Comparison of ENCODE assay signal across 13 mouse cellular contexts in the genomic region with DNA sequence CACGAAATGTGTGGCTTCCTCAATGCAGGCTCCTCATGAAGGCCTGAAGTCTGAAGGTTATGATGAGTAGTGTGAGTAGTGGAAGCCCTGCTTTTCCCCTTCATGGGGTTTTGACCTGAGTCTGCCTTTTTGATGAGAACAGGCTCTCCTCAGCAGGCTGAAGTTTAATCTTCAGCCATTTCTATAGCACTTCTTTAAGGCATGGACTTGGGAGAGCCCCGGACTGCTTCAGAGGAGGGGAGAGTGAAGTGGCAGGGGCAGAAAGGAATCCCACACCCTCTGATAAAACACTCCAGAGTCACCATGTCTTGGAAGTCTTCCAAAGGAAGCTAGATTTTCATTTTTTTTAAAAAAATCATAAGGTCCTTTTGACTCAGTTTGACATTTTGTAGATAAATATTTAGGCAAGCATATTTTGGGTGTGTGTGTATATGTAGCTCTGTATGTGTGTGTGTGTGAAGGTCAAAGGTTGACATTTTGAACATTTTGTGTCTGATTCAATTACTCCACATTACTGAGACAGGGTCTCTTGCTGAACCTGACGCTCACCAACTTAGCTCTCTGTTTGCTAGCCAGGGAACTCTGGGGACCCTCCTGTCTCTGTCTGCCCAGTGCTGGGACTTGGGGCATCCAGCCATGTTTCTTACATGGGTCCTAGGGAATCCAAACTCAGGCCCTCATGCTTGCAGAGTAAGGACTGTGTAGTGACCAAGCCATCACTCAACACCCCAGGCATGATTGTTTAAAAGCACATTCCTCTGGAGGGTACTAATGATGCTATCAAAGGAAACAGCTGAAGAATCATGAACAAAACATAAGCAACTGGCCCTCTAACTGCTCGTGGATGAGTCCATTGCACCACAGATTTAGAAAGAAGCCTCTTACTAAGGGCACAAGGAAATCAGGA. TPM values are rescaled to one million over a fixed set of nuclear protein-coding genes. Genes with fewer than 3 reads are reported as not detected.
DNase-seq lines count a peak whose midpoint lies in the region; ATAC-seq and TF ChIP-seq lines count a peak whose summit lies in the region.
"Had no signal": no experiment of that assay in that cellular context is flagged by ENCODE, and none has a peak within 500 bp of the region (broad histone marks: within the 10 kb centered on the region; RNA-seq: fewer than 3 reads in every experiment).

No protein-coding gene starts in this region.

- H3K36me3 ChIP-seq in kidney, embryonic 16.5 days (ENCODE audit: insufficient read depth, low read length): no peaks in the 10 kb centered on the region
- peaks cover 1% of the 10 kb centered on the region; the same call in 1 of the 2 replicates for H3K36me3 ChIP-seq in small intestine, adult 2 months (ENCODE audit: control insufficient read depth, insufficient read depth, low read length)
- H3K36me3 ChIP-seq: G1E; midbrain, embryonic 12.5 days had no signal

- TF ChIP-seq POLR2A in small intestine, adult 2 months (IDR thresholded peaks at IDR 0.05; ENCODE audit: low read depth, low read length): no peak

- 69% methylated on average over 4 of the region's 4 CpGs for WGBS in kidney, embryonic 16.5 days
- WGBS in small intestine, adult 2 months: 61% methylated on average over 4 of the region's 4 CpGs

- no peak for TF ChIP-seq CTCF in small intestine, adult 2 months (IDR thresholded peaks at IDR 0.05; ENCODE audit: extremely low read depth, insufficient read length, insufficient replicate concordance, low read depth, low read length)

- H3K27me3 ChIP-seq in kidney, embryonic 16.5 days (ENCODE audit: insufficient read depth, low read length): no peaks in the 10 kb centered on the region
- H3K27me3 ChIP-seq in small intestine, adult 2 months (ENCODE audit: control insufficient read depth, insufficient read depth, low read length): no peaks in the 10 kb centered on the region
- H3K27me3 ChIP-seq: forebrain, embryonic 13.5 days; midbrain, embryonic 12.5 days had no signal

- H3K9me3 ChIP-seq in kidney, embryonic 16.5 days (ENCODE audit: low read length): no peaks in the 10 kb centered on the region
- H3K9me3 ChIP-seq: forebrain, embryonic 13.5 days; midbrain, embryonic 12.5 days had no signal

- no peak overlapping the region for H3K4me3 ChIP-seq in kidney, embryonic 16.5 days (ENCODE audit: low read length)
- no peak overlapping the region for H3K4me3 ChIP-seq in brown adipose tissue, adult 24 weeks (ENCODE audit: insufficient read depth, low read depth, low read length)
- no peak overlapping the region for H3K4me3 ChIP-seq in small intestine, adult 2 months (ENCODE audit: low read depth, low read length)
- H3K4me3 ChIP-seq: forebrain, embryonic 13.5 days; midbrain, embryonic 12.5 days had no signal

- H3K4me1 ChIP-seq in kidney, embryonic 16.5 days (ENCODE audit: insufficient read depth, low read length): 0 out of 2 replicates have a peak, but pooled peaks cover 5% of the 10 kb centered on the region
- H3K4me1 ChIP-seq in brown adipose tissue, adult 24 weeks (ENCODE audit: control insufficient read depth, insufficient read depth, insufficient read length, low read length): peaks cover 14% of the 10 kb centered on the region
- H3K4me1 ChIP-seq in small intestine, adult 2 months (ENCODE audit: control insufficient read depth, insufficient read depth, insufficient read length, low read length): peaks cover 4% of the 10 kb centered on the region; the same call in 1 of the 2 replicates

- peak overlapping the region; percentile 74 for H3K27ac ChIP-seq in kidney, embryonic 16.5 days (ENCODE audit: low read length)
- H3K27ac ChIP-seq in brown adipose tissue, adult 24 weeks (replicated peaks; ENCODE audit: low read depth, low read length): peak overlapping the region; percentile 12; the same call in 1 of the 2 replicates
- peak overlapping the region; percentile 19; the same call in 1 of the 2 replicates for H3K27ac ChIP-seq in small intestine, adult 2 months (ENCODE audit: insufficient read depth, low read depth, low read length)
- H3K27ac ChIP-seq: forebrain, embryonic 13.5 days; midbrain, embryonic 12.5 days had no signal

- no peak overlapping the region for H3K4me2 ChIP-seq in kidney, embryonic 16.5 days (replicated peaks; ENCODE audit: low read depth, low read length)
- H3K4me2 ChIP-seq: forebrain, embryonic 13.5 days; midbrain, embryonic 12.5 days had no signal

- DNase-seq in kidney, postnatal 14 days: no peak
- DNase-seq in induced T-regulatory cell, adult 2 months (ENCODE audit: low read depth): peak; percentile 34
- DNase-seq in layer of hippocampus, adult 9-10 months (ENCODE audit: low spot score): no peak
- DNase-seq in gastrocnemius, adult 18-20 months (ENCODE audit: low spot score): no peak
- DNase-seq: embryo, embryonic 11 days; right cerebral cortex, postnatal 4 days; thymus, adult 18-20 months had no signal

- peak; percentile 50; the same call in 1 of the 2 replicates for ATAC-seq in kidney, embryonic 16.5 days (ENCODE audit: low FRiP score, low TSS enrichment)

- no peak overlapping the region for H3K9ac ChIP-seq in kidney, embryonic 16.5 days (replicated peaks; ENCODE audit: low read length)
- H3K9ac ChIP-seq: forebrain, embryonic 13.5 days; midbrain, embryonic 12.5 days had no signal

RNA-seq across cellular contexts. Expression of a gene that starts 27.0 kb away (rescaled TPM):
- polyA plus RNA-seq in kidney, embryonic 16.5 days (2015; fragmentation: Nextera tagmentation; extraction: Ambion mirVana): 1.6 and 1.7 TPM in 2 replicates
- 3.9 and 4.6 TPM in 2 replicates for polyA plus RNA-seq in brown adipose tissue, adult 24 weeks (2012; ENCODE audit: insufficient read depth, insufficient read length, missing spikeins)
- polyA plus RNA-seq in small intestine, adult 2 months (2012; rRNA removed): 0.19 and 1.6 TPM in 2 replicates
- total RNA-seq in gastrocnemius, adult 18-20 months (2021): under 1 TPM; 0.43 to 0.73 TPM
- total RNA-seq: G1E had no signal
- polyA plus RNA-seq: G1E had no signal

RNA-seq across cellular contexts. Expression of a gene that starts 48.0 kb away (rescaled TPM):
- 7.1 and 7.4 TPM in 2 replicates for polyA plus RNA-seq in kidney, embryonic 16.5 days (2015; fragmentation: Nextera tagmentation; extraction: Ambion mirVana)
- polyA plus RNA-seq in brown adipose tissue, adult 24 weeks (2012; ENCODE audit: insufficient read depth, insufficient read length, missing spikeins): 26.4 and 30.0 TPM in 2 replicates
- 7.6 and 26.9 TPM in 2 replicates for polyA plus RNA-seq in small intestine, adult 2 months (2012; rRNA removed)
- total RNA-seq in gastrocnemius, adult 18-20 months (2021): 10 to 100 TPM; 12.9 to 17.0 TPM
- polyA plus RNA-seq: G1E had no signal

Comparison
In these comparisons a context has a peak if more than half of its experiments do, and no peak if none do; other contexts are left out.
1. H3K27ac ChIP-seq: peak in every context shown above with its lines; median percentile 74 in kidney, embryonic 16.5 days; 19 in small intestine, adult 2 months; 12 in brown adipose tissue, adult 24 weeks.